Mouse (Mus musculus): ENCODE measurements around the gene Pkd2l1. TPM values are rescaled to one million over a fixed set of nuclear protein-coding genes. Genes with fewer than 3 reads are reported as not detected.
A peak's percentile ranks its signal among the peaks of the same experiment; 100 is the strongest.

Gene Pkd2l1
- total and polyA plus RNA-seq, 2 experiments from 2014 or later, result not detected

- no peak for DNase-seq (ENCODE audit: low spot score)
- Histone ChIP-seq H3K4me2 (ENCODE audit: low read depth, low read length) (no peak overlapping the region), H3K9ac (replicated peaks; ENCODE audit: low read depth, low read length) (no peak overlapping the region), H3K4me1 (ENCODE audit: control insufficient read depth, insufficient read depth) (0 out of 2 replicates have a peak, but pooled peaks cover 6% of the 10 kb centered on the region), H3K36me3 (replicated peaks; ENCODE audit: control insufficient read depth, insufficient read depth, low read length) (peaks cover 50% of the 10 kb centered on the region), H3K27me3 (ENCODE audit: control insufficient read depth, insufficient read depth, low read length) (no peaks in the 10 kb centered on the region), H3K9me3 (replicated peaks; ENCODE audit: control insufficient read depth, low read length) (no peaks in the 10 kb centered on the region), H3K27ac (ENCODE audit: low read depth) (no peak overlapping the region), H3K4me3 (ENCODE audit: low read depth, low read length) (no peak overlapping the region)
- TF ChIP-seq EP300 (IDR thresholded peaks at IDR 0.05; ENCODE audit: low read depth) (no peak), CTCF (IDR thresholded peaks at IDR 0.05; ENCODE audit: low read depth) (no peak)
- no peak for ATAC-seq (ENCODE audit: insufficient read depth, low read depth)
- 82% methylated on average over 9 of the region's 9 CpGs for WGBS
Measured at GRCm38 (mm10) chr19:44110356-44110755, 81.9 kb downstream of the Pkd2l1 start.

- Histone ChIP-seq H3K36me3 (replicated peaks; ENCODE audit: control insufficient read depth, insufficient read depth, low read length) (peaks cover 40% of the 10 kb centered on the region), H3K27ac (ENCODE audit: low read depth) (no peak overlapping the region), H3K4me2 (ENCODE audit: low read depth, low read length) (no peak overlapping the region), H3K4me1 (ENCODE audit: control insufficient read depth, insufficient read depth) (0 out of 2 replicates have a peak, but pooled peaks cover 6% of the 10 kb centered on the region), H3K27me3 (ENCODE audit: control insufficient read depth, insufficient read depth, low read length) (no peaks in the 10 kb centered on the region), H3K9me3 (replicated peaks; ENCODE audit: control insufficient read depth, low read length) (no peaks in the 10 kb centered on the region), H3K9ac (replicated peaks; ENCODE audit: low read depth, low read length) (no peak overlapping the region), H3K4me3 (ENCODE audit: low read depth, low read length) (no peak overlapping the region)
- DNase-seq (ENCODE audit: low spot score) (no peak), ATAC-seq (ENCODE audit: insufficient read depth, low read depth) (no peak)
- TF ChIP-seq CTCF (IDR thresholded peaks at IDR 0.05; ENCODE audit: low read depth) (no peak), EP300 (IDR thresholded peaks at IDR 0.05; ENCODE audit: low read depth) (no peak)
Measured at GRCm38 (mm10) chr19:44108996-44109395, 83.2 kb downstream of the Pkd2l1 start.

- Histone ChIP-seq H3K9ac (replicated peaks; ENCODE audit: low read depth, low read length) (peak overlapping the region; percentile 97), H3K4me2 (ENCODE audit: low read depth, low read length) (peak overlapping the region; percentile 86), H3K36me3 (replicated peaks; ENCODE audit: control insufficient read depth, insufficient read depth, low read length) (peaks cover 29% of the 10 kb centered on the region), H3K9me3 (replicated peaks; ENCODE audit: control insufficient read depth, low read length) (no peaks in the 10 kb centered on the region), H3K4me1 (ENCODE audit: control insufficient read depth, insufficient read depth) (0 out of 2 replicates have a peak, but pooled peaks cover 6% of the 10 kb centered on the region), H3K27ac (ENCODE audit: low read depth) (no peak overlapping the region), H3K4me3 (ENCODE audit: low read depth, low read length) (peak overlapping the region; percentile 96), H3K27me3 (ENCODE audit: control insufficient read depth, insufficient read depth, low read length) (no peaks in the 10 kb centered on the region)
- WGBS, result 29% methylated on average over 22 of the region's 22 CpGs
- DNase-seq (ENCODE audit: low spot score) (no peak), ATAC-seq (ENCODE audit: insufficient read depth, low read depth) (no peak)
- no peak for TF ChIP-seq CTCF (IDR thresholded peaks at IDR 0.05; ENCODE audit: low read depth)
- no peak for TF ChIP-seq EP300 (IDR thresholded peaks at IDR 0.05; ENCODE audit: low read depth)
Measured at GRCm38 (mm10) chr19:44107661-44108521, 84.4 kb downstream of the Pkd2l1 start.

- DNase-seq (ENCODE audit: low spot score) (peak; percentile 95), ATAC-seq (ENCODE audit: insufficient read depth, low read depth) (peak; percentile 99)
- Histone ChIP-seq H3K36me3 (replicated peaks; ENCODE audit: control insufficient read depth, insufficient read depth, low read length) (peaks cover 24% of the 10 kb centered on the region), H3K27me3 (ENCODE audit: control insufficient read depth, insufficient read depth, low read length) (no peaks in the 10 kb centered on the region), H3K4me3 (ENCODE audit: low read depth, low read length) (peak within 1 kb of the TSS; percentile 96), H3K4me2 (ENCODE audit: low read depth, low read length) (peak within 1 kb of the TSS; percentile 86), H3K9me3 (replicated peaks; ENCODE audit: control insufficient read depth, low read length) (no peaks in the 10 kb centered on the region), H3K27ac (ENCODE audit: low read depth) (peak within 1 kb of the TSS; percentile 65), H3K9ac (replicated peaks; ENCODE audit: low read depth, low read length) (peak within 1 kb of the TSS; percentile 97), H3K4me1 (ENCODE audit: control insufficient read depth, insufficient read depth) (0 out of 2 replicates have a peak, but pooled peaks cover 6% of the 10 kb centered on the region)
- WGBS, result under 1% methylated on average over 67 of the region's 67 CpGs
- TF ChIP-seq CTCF (IDR thresholded peaks at IDR 0.05; ENCODE audit: low read depth) (no peak), EP300 (IDR thresholded peaks at IDR 0.05; ENCODE audit: low read depth) (peak; percentile 76)
Measured at GRCm38 (mm10) chr19:44106831-44107660, 85.2 kb downstream of the Pkd2l1 start, which contains the start of gene Chuk. Gene Chuk, minus strand, starts transcription at chr19:44107480.

- DNase-seq (ENCODE audit: low spot score) (no peak), ATAC-seq (ENCODE audit: insufficient read depth, low read depth) (no peak)
- Histone ChIP-seq H3K4me3 (ENCODE audit: low read depth, low read length) (no peak overlapping the region), H3K9ac (replicated peaks; ENCODE audit: low read depth, low read length) (no peak overlapping the region; the same call in 1 of the 2 replicates), H3K36me3 (replicated peaks; ENCODE audit: control insufficient read depth, insufficient read depth, low read length) (peaks cover 11% of the 10 kb centered on the region), H3K27me3 (ENCODE audit: control insufficient read depth, insufficient read depth, low read length) (no peaks in the 10 kb centered on the region), H3K4me1 (ENCODE audit: control insufficient read depth, insufficient read depth) (0 out of 2 replicates have a peak, but pooled peaks cover 6% of the 10 kb centered on the region), H3K9me3 (replicated peaks; ENCODE audit: control insufficient read depth, low read length) (no peaks in the 10 kb centered on the region), H3K4me2 (ENCODE audit: low read depth, low read length) (no peak overlapping the region), H3K27ac (ENCODE audit: low read depth) (no peak overlapping the region)
- TF ChIP-seq CTCF (IDR thresholded peaks at IDR 0.05; ENCODE audit: low read depth) (no peak), EP300 (IDR thresholded peaks at IDR 0.05; ENCODE audit: low read depth) (no peak)
- WGBS, result 78% methylated on average over 1 of the region's 1 CpGs
Measured at GRCm38 (mm10) chr19:44104393-44104792, 87.8 kb downstream of the Pkd2l1 start.

All from heart, postnatal 0 days (tissue).